Mouse (Mus musculus) heart, adult 2 months (tissue): ENCODE measurements around the gene Trex2. TPM values are rescaled to one million over a fixed set of nuclear protein-coding genes. Genes with fewer than 3 reads are reported as not detected.

Experiments used
- DNase-seq, 2 experiments: peaks; one replicate each; pipeline ENCODE4 v3.0.0; 2021
- H3K27ac ChIP-seq: fragments of 200-600 bp; 2 replicates; pipeline ENCODE4 v1.8.1; 2022
- H3K27me3 ChIP-seq: fragments of 200-500 bp; 2 replicates; pipeline ENCODE4 v1.6.1; 2012; ENCODE audit warnings: mild to moderate bottlenecking, low read length, inconsistent platforms, mixed read lengths; ENCODE audit not compliant: control insufficient read depth, insufficient read depth
- H3K36me3 ChIP-seq: fragments of 200-500 bp; 2 replicates; pipeline ENCODE4 v1.6.1; 2012; ENCODE audit warnings: low read length, inconsistent platforms; ENCODE audit not compliant: control insufficient read depth, insufficient read depth
- H3K4me1 ChIP-seq: fragments of 200-500 bp; 2 replicates; pipeline ENCODE4 v1.6.1; 2011; ENCODE audit warnings: low read length; ENCODE audit not compliant: control insufficient read depth, insufficient read depth
- H3K4me3 ChIP-seq: fragments of 200-600 bp; 2 replicates; pipeline ENCODE4 v1.8.1; 2022
- H3K79me2 ChIP-seq: fragments of 200-500 bp; replicated peaks from 2 replicates; pipeline ENCODE4 v1.6.1; 2012; ENCODE audit warnings: mild to moderate bottlenecking, inconsistent platforms, low read length, moderate library complexity, mixed read lengths; ENCODE audit not compliant: control insufficient read depth, insufficient read depth
- H3K9ac ChIP-seq: fragments of 200-500 bp; 2 replicates; pipeline ENCODE4 v1.6.1; 2012; ENCODE audit warnings: low read depth, mild to moderate bottlenecking, control low read depth, inconsistent platforms, low read length, mixed read lengths
- CTCF ChIP-seq: fragments of 200-600 bp; IDR thresholded peaks from 2 replicates; pipeline ENCODE4 v1.8.1; 2022; ENCODE audit warnings: antibody characterized with exemption, mild to moderate bottlenecking, moderate library complexity
- EP300 ChIP-seq: fragments of 200-500 bp; IDR thresholded peaks from 2 replicates; pipeline ENCODE4 v1.6.1; 2011; ENCODE audit warnings: low read depth, low read length, control low read depth; ENCODE audit not compliant: insufficient read depth
- POLR2A ChIP-seq: fragments of 200-500 bp; IDR thresholded peaks from 2 replicates; pipeline ENCODE4 v1.6.1; 2011; ENCODE audit warnings: mild to moderate bottlenecking, low read depth, low read length, control low read depth; ENCODE audit not compliant: insufficient read depth
- WGBS: fragments of 180-500 bp; shearing (Covaris S2); methylation state at CpG from one replicate; pipeline ENCODE4 v1.1.7; 2018; 5-methylcytosine and 5-hydroxymethylcytosine counted together
- intact Hi-C: fragments of 180-260 bp; cut with DNase I; formaldehyde crosslinking; loops from one replicate; pipeline ENCODE4 v1.15.1; 2025
- polyA plus RNA-seq: library from polyadenylated mRNA; depleted of rRNA; stranded (reverse); fragments of >200 nt; gene quantifications from 2 replicates; pipeline ENCODE4 v1.2.3, GENCODE M21; 2012
- total RNA-seq, 2 experiments: library from RNA; stranded (reverse); gene quantifications; 2 replicates each; pipeline ENCODE4 v1.2.3; 2021

Gene Trex2
- total and polyA plus RNA-seq, 3 experiments, result not detected

GRCm38 (mm10) chrX:73479656-73480055 is 44.5 kb upstream of the Trex2 start:
- Histone ChIP-seq H3K36me3 (no peaks in the 10 kb centered on the region), H3K4me3 (no peak overlapping the region), H3K4me1 (peaks cover 21% of the 10 kb centered on the region), H3K79me2 (no peaks in the 10 kb centered on the region), H3K9ac (no peak overlapping the region), H3K27ac (peak overlapping the region; percentile 33), H3K27me3 (no peaks in the 10 kb centered on the region)
- DNase-seq, result no peak
- intact Hi-C loops, result no loop called here
- TF ChIP-seq CTCF, result no peak
- TF ChIP-seq POLR2A, result no peak
- no peak for TF ChIP-seq EP300

- Histone ChIP-seq H3K27ac (peak overlapping the region; percentile 49; the same call in 1 of the 2 replicates), H3K27me3 (no peaks in the 10 kb centered on the region), H3K36me3 (no peaks in the 10 kb centered on the region), H3K79me2 (no peaks in the 10 kb centered on the region), H3K9ac (no peak overlapping the region), H3K4me3 (no peak overlapping the region), H3K4me1 (peaks cover 21% of the 10 kb centered on the region)
- TF ChIP-seq EP300, result no peak
- no peak for TF ChIP-seq POLR2A
- TF ChIP-seq CTCF, result no peak
- intact Hi-C loops, result no loop called here
- no peak for DNase-seq
- 67% methylated on average over 2 of the region's 2 CpGs for WGBS
Measured at GRCm38 (mm10) chrX:73477500-73477899, 42.4 kb upstream of the Trex2 start.

GRCm38 (mm10) chrX:73476621-73477020 is 41.5 kb upstream of the Trex2 start:
- Histone ChIP-seq H3K36me3 (no peaks in the 10 kb centered on the region), H3K79me2 (no peaks in the 10 kb centered on the region), H3K9ac (no peak overlapping the region), H3K4me1 (peaks cover 21% of the 10 kb centered on the region), H3K4me3 (no peak overlapping the region), H3K27me3 (no peaks in the 10 kb centered on the region), H3K27ac (peak overlapping the region; percentile 58)
- DNase-seq, result peak; percentile 55 to 77
- intact Hi-C loops, result no loop called here
- WGBS, result 27% methylated on average over 2 of the region's 2 CpGs
- TF ChIP-seq POLR2A (no peak), EP300 (peak; percentile 47; the same call in 1 of the 2 replicates)

- H3K4me3 ChIP-seq, result no peak overlapping the region
- no peaks in the 10 kb centered on the region for H3K79me2 ChIP-seq
- H3K9ac ChIP-seq, result no peak overlapping the region
- TF ChIP-seq EP300, result no peak
- no peak for TF ChIP-seq POLR2A
- TF ChIP-seq CTCF, result no peak
- intact Hi-C loops, result no loop called here
- H3K4me1 ChIP-seq, result peaks cover 20% of the 10 kb centered on the region
- WGBS, result 63% methylated on average over 1 of the region's 1 CpGs
- H3K27me3 ChIP-seq, result no peaks in the 10 kb centered on the region
- H3K36me3 ChIP-seq, result no peaks in the 10 kb centered on the region
- H3K27ac ChIP-seq, result peak overlapping the region; percentile 58
- no peak for DNase-seq
Measured at GRCm38 (mm10) chrX:73475658-73476256, 40.6 kb upstream of the Trex2 start.

- TF ChIP-seq CTCF (no peak), EP300 (no peak), POLR2A (no peak)
- peak overlapping the region; percentile 26; the same call in 1 of the 2 replicates for H3K27ac ChIP-seq
- no peaks in the 10 kb centered on the region for H3K27me3 ChIP-seq
- no peak for DNase-seq
- 61% methylated on average over 12 of the region's 12 CpGs for WGBS
- H3K79me2 ChIP-seq, result no peaks in the 10 kb centered on the region
- no peaks in the 10 kb centered on the region for H3K36me3 ChIP-seq
- H3K9ac ChIP-seq, result no peak overlapping the region
- intact Hi-C loops, result no loop called here
- H3K4me1 ChIP-seq, result peaks cover 12% of the 10 kb centered on the region
- H3K4me3 ChIP-seq, result no peak overlapping the region
Measured at GRCm38 (mm10) chrX:73474340-73475165, 39.4 kb upstream of the Trex2 start.

- Histone ChIP-seq H3K9ac (no peak overlapping the region), H3K4me3 (no peak overlapping the region), H3K27ac (no peak overlapping the region), H3K4me1 (peaks cover 9% of the 10 kb centered on the region), H3K27me3 (no peaks in the 10 kb centered on the region), H3K36me3 (no peaks in the 10 kb centered on the region), H3K79me2 (no peaks in the 10 kb centered on the region)
- DNase-seq, result no peak
- WGBS, result 84% methylated on average over 3 of the region's 3 CpGs
- intact Hi-C loops, result no loop called here
- no peak for TF ChIP-seq EP300
- TF ChIP-seq CTCF, result no peak
- no peak for TF ChIP-seq POLR2A
Measured at GRCm38 (mm10) chrX:73471764-73472163, 36.6 kb upstream of the Trex2 start.
